Mouse (Mus musculus) lung, embryonic 15.5 days (tissue): ENCODE results near the gene Efcab12. TPM values are rescaled to one million over a fixed set of nuclear protein-coding genes. Genes with fewer than 3 reads are reported as not detected.

Experiments
- ATAC-seq: fragments of 200-750 bp; cut with Nextera tagmentation; 2 replicates; pipeline ENCODE4 v1.8.0; 2017; ENCODE audit warnings: moderate number of reproducible peaks, borderline replicate concordance; ENCODE audit not compliant: low FRiP score, low TSS enrichment; ENCODE audit errors: extremely low read depth
- H3K27ac ChIP-seq: fragments of 300-500 bp; sonication (generic); 2 replicates; pipeline ENCODE4 v1.5.1; 2015; ENCODE audit warnings: moderate library complexity, mild to moderate bottlenecking, inconsistent platforms
- H3K27me3 ChIP-seq: fragments of 300-500 bp; sonication (generic); 2 replicates; pipeline ENCODE4 v1.6.1; 2015; ENCODE audit warnings: inconsistent platforms
- H3K36me3 ChIP-seq: fragments of 300-500 bp; sonication (generic); 2 replicates; pipeline ENCODE4 v1.6.1; 2015; ENCODE audit warnings: inconsistent platforms
- H3K4me1 ChIP-seq: fragments of 300-500 bp; sonication (generic); 2 replicates; pipeline ENCODE4 v1.6.1; 2015; ENCODE audit warnings: inconsistent platforms
- H3K4me2 ChIP-seq: fragments of 300-500 bp; sonication (generic); 2 replicates; pipeline ENCODE4 v1.6.1; 2015; ENCODE audit warnings: inconsistent platforms, mild to moderate bottlenecking, moderate library complexity
- H3K4me3 ChIP-seq: fragments of 300-500 bp; sonication (generic); 2 replicates; pipeline ENCODE4 v1.5.1; 2015; ENCODE audit warnings: mild to moderate bottlenecking, inconsistent platforms
- H3K9ac ChIP-seq: fragments of 300-500 bp; sonication (generic); 2 replicates; pipeline ENCODE4 v1.6.1; 2015; ENCODE audit warnings: inconsistent platforms
- H3K9me3 ChIP-seq: fragments of 300-500 bp; sonication (generic); 2 replicates; pipeline ENCODE4 v1.6.1; 2016; ENCODE audit warnings: inconsistent platforms
- WGBS: fragments of 180-500 bp; shearing (Covaris S2); methylation state at CpG from one replicate; pipeline ENCODE4 v1.1.7; 2015; 5-methylcytosine and 5-hydroxymethylcytosine counted together
- polyA plus RNA-seq: library from polyadenylated mRNA; unstranded; fragments of >200 nt; fragmentation: Nextera tagmentation; extraction: Ambion mirVana; gene quantifications from 2 replicates; pipeline ENCODE4 v1.2.1, GENCODE M21; 2015

The Efcab12 gene
- polyA plus RNA-seq, 1 experiment from 2014 or later = 1.2 TPM

DNA sequence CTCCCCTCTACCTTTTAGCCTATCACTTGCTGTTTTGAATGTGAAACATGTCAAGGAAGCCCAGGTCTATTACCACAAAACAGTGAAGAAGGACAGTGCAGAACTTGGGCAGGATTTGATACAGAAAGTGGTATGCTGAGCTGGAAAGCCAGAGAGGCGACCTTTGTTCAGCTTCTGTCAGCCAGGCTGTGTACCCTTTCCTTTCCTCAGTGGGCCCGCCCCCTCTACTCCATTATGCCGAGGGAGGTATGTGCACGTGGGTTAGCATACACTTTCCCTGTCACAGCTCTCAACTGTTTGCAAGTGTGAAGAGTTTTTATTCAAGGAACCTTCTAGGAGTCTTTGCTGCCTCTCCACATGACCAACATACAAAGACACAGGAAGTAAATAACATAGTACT lies 21.0 kb upstream of the Efcab12 start:
- Histone ChIP-seq H3K27ac (no peak overlapping the region), H3K9me3 (no peaks in the 10 kb centered on the region), H3K4me2 (no peak overlapping the region), H3K4me1 (peaks cover 50% of the 10 kb centered on the region), H3K36me3 (no peaks in the 10 kb centered on the region), H3K4me3 (no peak overlapping the region), H3K27me3 (no peaks in the 10 kb centered on the region), H3K9ac (no peak overlapping the region)
- WGBS = 31% methylated on average over 4 of the region's 4 CpGs
- ATAC-seq = no peak

DNA sequence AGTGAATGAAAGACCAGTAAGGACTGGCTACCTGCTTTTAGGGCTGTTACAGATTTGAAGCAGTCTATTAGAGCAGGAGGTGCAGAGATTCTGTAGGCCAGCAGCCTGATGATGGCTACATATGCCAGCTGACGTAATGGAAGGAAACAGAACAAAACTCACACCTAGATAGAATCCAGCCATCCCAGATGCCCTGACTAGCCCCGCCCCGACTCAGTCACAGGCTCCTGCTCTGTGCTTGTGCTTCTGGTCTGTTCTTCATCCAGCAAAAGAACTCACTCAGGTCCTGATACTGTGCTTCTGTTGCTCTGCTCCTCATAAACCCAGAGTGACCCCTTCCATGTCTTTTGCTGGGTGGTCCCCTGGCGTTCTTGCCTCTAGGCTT lies 18.1 kb upstream of the Efcab12 start:
- no peak for ATAC-seq
- H3K4me2 ChIP-seq = no peak overlapping the region
- no peak overlapping the region for H3K4me3 ChIP-seq
- H3K36me3 ChIP-seq = no peaks in the 10 kb centered on the region
- no peaks in the 10 kb centered on the region for H3K27me3 ChIP-seq
- peak overlapping the region; percentile 54 for H3K27ac ChIP-seq
- 56% methylated on average over 4 of the region's 4 CpGs for WGBS
- H3K9ac ChIP-seq = no peak overlapping the region
- H3K9me3 ChIP-seq = no peaks in the 10 kb centered on the region
- H3K4me1 ChIP-seq = peaks cover 44% of the 10 kb centered on the region

DNA sequence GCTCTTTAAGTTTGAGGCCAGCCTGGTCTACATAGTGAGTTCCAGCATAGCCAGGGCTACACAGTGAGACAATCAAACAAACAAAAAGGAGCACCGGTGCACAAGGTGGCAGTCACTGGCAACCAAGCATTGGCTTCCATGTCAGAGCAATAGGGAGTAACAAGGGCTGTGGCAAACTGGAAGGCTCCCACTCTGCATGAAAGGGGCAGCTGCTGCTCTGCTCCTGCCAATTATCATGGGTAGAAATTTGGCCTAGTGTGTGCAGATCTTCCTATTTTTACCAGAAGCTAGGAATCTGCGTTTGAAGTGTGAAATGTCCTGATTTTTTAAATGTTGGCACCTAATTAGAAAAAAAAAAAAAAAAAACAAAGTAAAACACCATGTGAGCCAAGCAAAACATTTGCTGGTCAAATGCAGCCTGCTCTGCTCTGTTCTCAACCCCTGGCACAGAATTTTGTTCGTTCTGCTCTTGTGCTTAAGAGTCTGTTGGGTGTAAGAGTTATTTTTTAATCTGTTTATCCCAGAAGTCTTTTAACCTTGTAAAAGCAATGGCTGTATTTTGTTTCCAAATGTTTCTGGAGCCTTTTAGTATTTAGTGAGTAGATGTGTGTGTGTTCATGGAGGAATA lies 17.6 kb upstream of the Efcab12 start:
- Histone ChIP-seq H3K4me3 (no peak overlapping the region), H3K27me3 (no peaks in the 10 kb centered on the region), H3K27ac (peak overlapping the region; percentile 54), H3K36me3 (no peaks in the 10 kb centered on the region), H3K4me1 (peaks cover 44% of the 10 kb centered on the region), H3K9ac (no peak overlapping the region), H3K9me3 (no peaks in the 10 kb centered on the region), H3K4me2 (no peak overlapping the region)
- WGBS = 54% methylated on average over 3 of the region's 3 CpGs
- no peak for ATAC-seq

GRCm38 (mm10) chr6:115854432-115854831 lies 16.2 kb upstream of the Efcab12 start:
- Histone ChIP-seq H3K9me3 (no peaks in the 10 kb centered on the region), H3K36me3 (0 out of 2 replicates have a peak, but pooled peaks cover 4% of the 10 kb centered on the region), H3K27me3 (no peaks in the 10 kb centered on the region), H3K4me2 (no peak overlapping the region), H3K27ac (no peak overlapping the region), H3K4me1 (peaks cover 35% of the 10 kb centered on the region), H3K4me3 (no peak overlapping the region), H3K9ac (no peak overlapping the region)
- WGBS = 63% methylated on average over 2 of the region's 2 CpGs
- ATAC-seq = no peak

DNA sequence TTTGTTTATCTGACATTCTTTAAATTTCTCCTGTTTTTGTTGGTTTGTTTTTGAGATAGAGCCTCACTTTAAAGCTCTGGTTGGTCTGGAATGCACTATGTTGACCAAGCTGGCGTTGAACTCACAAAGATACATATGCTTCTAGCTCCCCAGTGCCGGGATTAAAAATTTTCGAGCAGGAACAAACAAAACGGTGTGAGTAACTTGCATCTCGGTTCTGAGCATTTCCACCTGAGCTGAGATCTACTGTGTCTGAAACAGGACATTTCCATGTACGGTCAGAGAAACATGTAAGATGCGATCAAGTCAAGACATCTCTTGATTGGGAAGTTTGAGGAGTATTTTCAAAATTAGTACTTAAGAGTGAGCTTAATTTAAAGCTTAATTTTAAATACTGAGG lies 15.8 kb upstream of the Efcab12 start:
- Histone ChIP-seq H3K36me3 (0 out of 2 replicates have a peak, but pooled peaks cover 5% of the 10 kb centered on the region), H3K9ac (peak overlapping the region; percentile 53), H3K9me3 (no peaks in the 10 kb centered on the region), H3K27me3 (no peaks in the 10 kb centered on the region), H3K4me3 (peak overlapping the region; percentile 68), H3K4me1 (peaks cover 30% of the 10 kb centered on the region), H3K4me2 (peak overlapping the region; percentile 64), H3K27ac (peak overlapping the region; percentile 87)
- ATAC-seq = no peak
- 35% methylated on average over 7 of the region's 7 CpGs for WGBS

GRCm38 (mm10) chr6:115853091-115853813 lies 15.0 kb upstream of the Efcab12 start, which contains the start of the genes Mbd4 and Ift122:
TSS of gene Mbd4 (minus strand) at chr6:115853371.
TSS of gene Ift122 (plus strand) at chr6:115853470.
- WGBS = under 1% methylated on average over 51 of the region's 51 CpGs
- peak; percentile 97 for ATAC-seq
- Histone ChIP-seq H3K27me3 (no peaks in the 10 kb centered on the region), H3K4me3 (peak within 1 kb of the TSS; percentile 68), H3K4me1 (peaks cover 30% of the 10 kb centered on the region), H3K9ac (peak within 1 kb of the TSS; percentile 53), H3K27ac (peak within 1 kb of the TSS; percentile 88), H3K9me3 (no peaks in the 10 kb centered on the region), H3K4me2 (peak within 1 kb of the TSS; percentile 67), H3K36me3 (0 out of 2 replicates have a peak, but pooled peaks cover 12% of the 10 kb centered on the region)

DNA sequence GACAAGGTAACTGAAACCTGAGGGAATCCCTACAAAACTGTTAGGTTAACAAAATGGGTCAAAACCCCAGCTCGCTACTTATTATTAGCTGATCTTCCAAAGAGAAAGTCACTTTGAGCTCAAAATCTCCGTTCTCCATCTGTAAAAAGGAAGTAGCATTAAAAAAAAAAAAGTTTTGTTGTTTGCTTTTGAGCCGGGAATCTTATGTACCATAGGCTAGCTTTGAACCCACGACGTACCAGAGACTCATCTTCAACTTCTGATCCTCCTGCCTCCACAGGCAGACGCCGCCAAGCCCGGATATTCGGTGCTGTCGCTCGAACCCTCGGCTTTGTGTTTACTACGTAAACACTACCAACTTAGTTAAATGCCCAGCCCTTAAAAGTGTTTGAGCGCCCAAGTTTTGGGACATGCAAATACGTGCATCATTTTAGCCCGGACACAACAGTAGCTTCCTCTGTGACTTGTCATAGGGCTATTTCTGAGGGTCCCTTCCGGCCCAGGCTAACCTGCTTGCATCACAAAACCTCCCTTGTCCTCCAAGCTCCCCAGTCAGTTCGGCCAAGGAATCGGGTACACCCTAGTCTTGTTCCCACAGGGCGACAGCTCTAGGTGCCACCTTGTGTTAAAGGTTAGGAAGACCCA lies 14.4 kb upstream of the Efcab12 start:
- Histone ChIP-seq H3K4me1 (peaks cover 28% of the 10 kb centered on the region), H3K4me2 (peak overlapping the region; percentile 67), H3K4me3 (peak overlapping the region; percentile 68), H3K36me3 (0 out of 2 replicates have a peak, but pooled peaks cover 15% of the 10 kb centered on the region), H3K9ac (peak overlapping the region; percentile 50), H3K9me3 (no peaks in the 10 kb centered on the region), H3K27ac (peak overlapping the region; percentile 88), H3K27me3 (no peaks in the 10 kb centered on the region)
- whole genome bisulfite sequencing = 4% methylated on average over 20 of the region's 20 CpGs
- ATAC-seq = no peak

- 92% methylated on average over 10 of the region's 10 CpGs for WGBS
- Histone ChIP-seq H3K9me3 (no peaks in the 10 kb centered on the region), H3K9ac (no peak overlapping the region), H3K36me3 (peaks cover 29% of the 10 kb centered on the region), H3K4me1 (peaks cover 11% of the 10 kb centered on the region), H3K27ac (no peak overlapping the region), H3K4me2 (no peak overlapping the region), H3K4me3 (no peak overlapping the region), H3K27me3 (no peaks in the 10 kb centered on the region)
- ATAC-seq = no peak
Measured at GRCm38 (mm10) chr6:115848598-115849304, 10.5 kb upstream of the Efcab12 start.

GRCm38 (mm10) chr6:115846640-115847411 lies 8.6 kb upstream of the Efcab12 start:
- peaks cover 45% of the 10 kb centered on the region for H3K36me3 ChIP-seq

GRCm38 (mm10) chr6:115845006-115845405 lies 6.8 kb upstream of the Efcab12 start:
- Histone ChIP-seq H3K4me2 (no peak overlapping the region), H3K9me3 (no peaks in the 10 kb centered on the region), H3K4me1 (no peaks in the 10 kb centered on the region), H3K4me3 (no peak overlapping the region), H3K27me3 (no peaks in the 10 kb centered on the region), H3K27ac (no peak overlapping the region), H3K36me3 (peaks cover 44% of the 10 kb centered on the region), H3K9ac (no peak overlapping the region)
- ATAC-seq = no peak
- WGBS = 88% methylated on average over 4 of the region's 4 CpGs

More at GRCm38 (mm10) chr6:115846640-115847411, 8.6 kb upstream of the Efcab12 start:
- Histone ChIP-seq H3K4me2 (no peak overlapping the region), H3K9me3 (no peaks in the 10 kb centered on the region), H3K27me3 (no peaks in the 10 kb centered on the region), H3K9ac (no peak overlapping the region), H3K4me3 (no peak overlapping the region), H3K27ac (no peak overlapping the region), H3K4me1 (peaks cover 3% of the 10 kb centered on the region; the same call in 1 of the 2 replicates)
- 31% methylated on average over 8 of the region's 8 CpGs for WGBS
- no peak for ATAC-seq

- no peak overlapping the region for H3K9ac ChIP-seq
- peak overlapping the region; percentile 71 for H3K4me2 ChIP-seq
- no peaks in the 10 kb centered on the region for H3K27me3 ChIP-seq
- no peak overlapping the region for H3K27ac ChIP-seq
- no peaks in the 10 kb centered on the region for H3K9me3 ChIP-seq
- H3K4me1 ChIP-seq = peaks cover 3% of the 10 kb centered on the region; the same call in 1 of the 2 replicates
- ATAC-seq = no peak; the same call in 1 of the 2 replicates
- H3K4me3 ChIP-seq = 0 out of 2 replicates have a peak overlapping the region, but pooled peaks have one; percentile 39
- H3K36me3 ChIP-seq = peaks cover 19% of the 10 kb centered on the region
- 58% methylated on average over 5 of the region's 5 CpGs for WGBS
Measured at GRCm38 (mm10) chr6:115838745-115839144, 533 bp upstream of the Efcab12 start.
